Mouse (Mus musculus) midbrain, embryonic 13.5 days (tissue): Measurements from ENCODE around the gene 4922502D21Rik. TPM values are rescaled to one million over a fixed set of nuclear protein-coding genes. Genes with fewer than 3 reads are reported as not detected.

Experiments
- ATAC-seq: fragments of 200-750 bp; cut with Nextera tagmentation; 2 replicates; pipeline ENCODE4 v1.8.0; 2017; ENCODE audit warnings: mild to moderate bottlenecking, moderate TSS enrichment, moderate library complexity
- H3K27ac ChIP-seq: fragments of 300-500 bp; sonication (generic); 2 replicates; pipeline ENCODE4 v1.5.1; 2015; ENCODE audit warnings: inconsistent platforms, mild to moderate bottlenecking, moderate library complexity
- H3K27me3 ChIP-seq: fragments of 300-500 bp; sonication (generic); 2 replicates; pipeline ENCODE4 v1.6.1; 2015; ENCODE audit warnings: mild to moderate bottlenecking, inconsistent platforms
- H3K36me3 ChIP-seq: fragments of 300-500 bp; sonication (generic); 2 replicates; pipeline ENCODE4 v1.6.1; 2015; ENCODE audit warnings: mild to moderate bottlenecking, inconsistent platforms
- H3K4me1 ChIP-seq: fragments of 300-500 bp; sonication (generic); replicated peaks from 2 replicates; pipeline ENCODE4 v1.6.1; 2015; ENCODE audit warnings: inconsistent platforms
- H3K4me2 ChIP-seq: fragments of 300-500 bp; sonication (generic); replicated peaks from 2 replicates; pipeline ENCODE4 v1.6.1; 2015; ENCODE audit warnings: moderate library complexity, mild to moderate bottlenecking, inconsistent platforms
- H3K4me3 ChIP-seq: fragments of 300-500 bp; sonication (generic); replicated peaks from 2 replicates; pipeline ENCODE4 v1.5.1; 2015; ENCODE audit warnings: mild to moderate bottlenecking, inconsistent platforms
- H3K9ac ChIP-seq: fragments of 300-500 bp; sonication (generic); replicated peaks from 2 replicates; pipeline ENCODE4 v1.6.1; 2015; ENCODE audit warnings: mild to moderate bottlenecking, inconsistent platforms
- H3K9me3 ChIP-seq: fragments of 300-500 bp; sonication (generic); 2 replicates; pipeline ENCODE4 v1.6.1; 2016; ENCODE audit warnings: mild to moderate bottlenecking, inconsistent platforms
- WGBS: fragments of 180-500 bp; shearing (Covaris S2); methylation state at CpG from one replicate; pipeline ENCODE4 v1.1.7; 2015; 5-methylcytosine and 5-hydroxymethylcytosine counted together
- polyA plus RNA-seq: library from polyadenylated mRNA; unstranded; fragments of >200 nt; fragmentation: Nextera tagmentation; extraction: Ambion mirVana; gene quantifications from 2 replicates; pipeline ENCODE4 v1.2.1, GENCODE M21; 2015

The 4922502D21Rik gene
- polyA plus RNA-seq, 1 experiment from 2014 or later, result not detected

DNA sequence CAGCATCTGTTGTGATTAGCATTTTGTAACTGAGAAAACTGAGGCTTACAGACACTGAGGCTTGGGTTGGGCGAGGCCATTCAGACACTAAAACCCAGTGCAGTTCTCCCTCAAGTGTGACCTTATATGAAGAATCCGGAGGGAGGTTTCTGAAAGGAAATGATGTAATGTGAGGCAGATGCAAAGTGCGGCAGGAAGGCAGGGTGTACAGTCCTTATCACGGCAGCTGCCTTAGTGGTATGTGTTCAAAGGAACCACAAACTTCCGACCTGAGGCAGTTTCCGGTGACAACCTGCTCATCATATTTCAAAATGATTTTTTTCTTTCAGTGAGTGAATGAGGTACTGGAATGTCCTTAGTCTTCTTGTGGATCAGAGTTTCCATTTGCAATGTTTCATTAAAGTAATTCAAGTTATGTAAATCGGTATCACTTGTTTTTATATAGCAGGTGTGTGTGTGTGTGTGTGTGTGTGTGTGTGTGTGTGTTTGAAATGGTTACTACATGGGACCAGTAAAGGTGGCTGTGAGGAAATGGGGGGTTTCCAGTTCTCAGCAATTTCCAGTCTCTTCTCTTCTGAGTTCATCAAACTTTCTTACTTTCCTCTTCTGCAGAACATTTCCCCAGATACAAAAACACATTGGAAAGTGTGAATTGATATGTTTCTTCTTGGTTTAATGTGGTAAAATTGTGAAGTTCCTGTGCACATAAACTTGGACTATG, 47.1 kb downstream of the 4922502D21Rik start:
- Histone ChIP-seq H3K9me3 (no peaks in the 10 kb centered on the region), H3K4me3 (no peak overlapping the region), H3K36me3 (no peaks in the 10 kb centered on the region), H3K4me2 (no peak overlapping the region), H3K9ac (no peak overlapping the region), H3K27me3 (no peaks in the 10 kb centered on the region), H3K4me1 (no peaks in the 10 kb centered on the region), H3K27ac (no peak overlapping the region)
- 89% methylated on average over 7 of the region's 7 CpGs for WGBS
- no peak for ATAC-seq

DNA sequence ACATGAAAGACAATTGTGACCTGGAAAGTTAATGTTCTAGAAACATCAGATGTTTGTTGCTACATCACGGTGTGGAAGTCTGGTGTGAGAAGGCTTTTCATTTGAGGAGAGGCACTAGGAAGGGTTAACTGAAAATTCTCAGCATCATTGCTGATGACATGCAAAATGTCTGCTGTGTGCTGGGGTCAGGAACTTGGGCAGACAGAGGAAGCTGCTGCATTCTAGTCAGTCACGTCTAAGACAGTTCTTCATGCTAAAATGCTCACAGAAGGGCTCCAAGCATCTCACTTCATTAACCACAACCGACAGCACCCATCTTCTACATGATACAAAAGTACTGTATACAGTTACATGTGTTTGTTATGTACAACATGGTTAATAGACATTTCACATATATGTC, 48.3 kb downstream of the 4922502D21Rik start:
- Histone ChIP-seq H3K27ac (no peak overlapping the region), H3K9me3 (no peaks in the 10 kb centered on the region), H3K4me1 (no peaks in the 10 kb centered on the region), H3K4me2 (no peak overlapping the region), H3K36me3 (no peaks in the 10 kb centered on the region), H3K27me3 (no peaks in the 10 kb centered on the region), H3K4me3 (no peak overlapping the region), H3K9ac (no peak overlapping the region)
- WGBS, result 74% methylated on average over 3 of the region's 3 CpGs
- ATAC-seq, result no peak

DNA sequence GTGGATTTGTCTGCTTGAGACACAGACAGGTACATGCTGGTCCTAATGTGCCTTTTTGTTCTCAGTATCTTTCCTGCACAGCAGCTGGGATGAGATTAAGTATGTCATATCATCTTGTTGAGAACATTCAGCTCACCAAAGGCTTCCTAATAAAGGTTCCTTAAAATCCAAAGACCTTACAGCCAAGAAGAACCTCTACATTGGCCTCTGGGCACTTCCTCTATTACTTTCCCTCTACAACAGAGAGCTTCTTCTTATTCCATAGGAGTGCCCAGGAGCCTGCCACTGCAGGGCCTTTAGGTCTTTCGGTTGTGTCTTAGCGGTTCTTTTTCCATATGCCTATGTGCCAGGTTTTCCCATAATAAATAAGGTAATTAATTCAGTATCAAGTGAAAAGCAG, 55.1 kb downstream of the 4922502D21Rik start:
- ATAC-seq, result no peak
- no peaks in the 10 kb centered on the region for H3K27me3 ChIP-seq
- H3K27ac ChIP-seq, result no peak overlapping the region
- H3K9ac ChIP-seq, result no peak overlapping the region
- no peaks in the 10 kb centered on the region for H3K9me3 ChIP-seq
- WGBS, result 93% methylated on average over 2 of the region's 2 CpGs
- H3K4me1 ChIP-seq, result no peaks in the 10 kb centered on the region
- no peaks in the 10 kb centered on the region for H3K36me3 ChIP-seq
- no peak overlapping the region for H3K4me3 ChIP-seq
- no peak overlapping the region for H3K4me2 ChIP-seq

DNA sequence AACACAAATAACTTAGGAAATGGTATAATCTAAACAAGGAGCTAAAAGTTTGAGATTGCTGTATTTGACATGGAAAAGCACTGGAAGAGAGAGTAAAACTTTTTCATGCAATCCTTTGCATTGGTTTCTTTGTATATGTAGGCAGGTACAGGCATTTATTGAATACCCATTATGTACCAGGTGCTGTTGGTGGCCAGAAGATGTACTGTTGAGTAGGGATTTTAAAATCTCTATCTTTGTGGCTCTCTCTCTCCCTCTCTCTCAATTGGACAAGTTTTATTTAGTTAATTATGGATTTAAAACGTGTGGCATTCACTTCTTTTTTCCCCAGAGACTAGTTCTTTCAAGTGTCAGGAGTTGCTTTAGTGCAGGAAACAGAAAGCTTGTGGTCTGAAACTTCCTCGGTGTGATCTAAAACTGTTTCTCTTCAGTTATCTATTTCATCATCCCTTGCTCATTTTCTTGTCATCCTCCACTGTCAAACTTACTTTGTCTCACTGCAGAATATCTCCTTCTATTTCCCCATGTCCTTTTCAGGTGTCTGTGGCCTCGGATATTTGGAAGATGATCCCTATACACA, 55.9 kb downstream of the 4922502D21Rik start:
- Histone ChIP-seq H3K4me1 (no peaks in the 10 kb centered on the region), H3K9me3 (no peaks in the 10 kb centered on the region), H3K27ac (no peak overlapping the region), H3K27me3 (no peaks in the 10 kb centered on the region), H3K36me3 (no peaks in the 10 kb centered on the region), H3K9ac (no peak overlapping the region), H3K4me2 (no peak overlapping the region), H3K4me3 (no peak overlapping the region)
- no peak for ATAC-seq
- WGBS, result 72% methylated on average over 3 of the region's 3 CpGs

DNA sequence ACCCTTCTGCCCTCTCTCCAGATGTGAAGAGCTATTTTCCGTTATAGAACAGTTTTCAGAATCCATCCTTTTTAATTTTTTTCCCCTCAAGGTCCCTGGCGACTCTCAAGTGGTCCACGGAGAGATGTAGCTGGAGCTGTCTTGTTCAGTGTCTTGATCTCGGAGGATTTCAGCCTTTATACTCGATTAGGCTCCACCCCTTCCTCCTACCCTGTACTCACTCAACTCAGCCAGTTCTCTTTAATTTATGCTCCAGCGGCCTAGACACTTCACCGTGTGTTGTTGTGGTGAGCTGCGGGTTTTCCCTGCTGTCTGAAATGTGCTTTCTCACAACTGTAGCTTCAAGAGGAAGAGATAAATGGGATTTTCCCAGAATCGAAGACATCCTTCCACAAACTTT, 56.4 kb downstream of the 4922502D21Rik start, which contains the start of gene Cd69:
Cd69 (minus strand) TSS at position 217 of the 400 bp plus-strand sequence.
- no peak for ATAC-seq
- Histone ChIP-seq H3K27ac (no peak within 1 kb of the TSS), H3K27me3 (no peaks in the 10 kb centered on the region), H3K4me3 (no peak within 1 kb of the TSS), H3K9ac (no peak within 1 kb of the TSS), H3K4me1 (no peaks in the 10 kb centered on the region), H3K36me3 (no peaks in the 10 kb centered on the region), H3K9me3 (no peaks in the 10 kb centered on the region), H3K4me2 (no peak within 1 kb of the TSS)
- 77% methylated on average over 9 of the region's 9 CpGs for WGBS

DNA sequence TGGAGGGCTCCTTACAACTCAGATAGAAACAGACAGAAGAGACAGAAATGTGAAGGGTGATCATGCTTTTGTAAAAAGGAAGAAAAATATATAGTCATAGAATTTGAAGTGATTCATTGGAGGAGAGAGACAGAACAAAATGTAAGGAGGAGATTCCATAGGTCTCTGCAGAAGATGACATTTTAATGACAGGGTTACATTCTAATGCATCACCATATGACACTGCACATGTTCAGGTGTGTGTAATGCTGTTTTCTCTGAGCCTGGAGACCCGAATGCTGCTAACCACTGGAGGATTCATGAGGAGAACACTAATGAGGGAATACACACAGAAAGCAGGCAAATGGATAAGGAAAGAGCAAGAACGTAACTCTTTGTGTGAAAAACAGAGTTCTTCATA, 57.1 kb downstream of the 4922502D21Rik start:
- Histone ChIP-seq H3K27me3 (no peaks in the 10 kb centered on the region), H3K9ac (no peak overlapping the region), H3K4me1 (no peaks in the 10 kb centered on the region), H3K27ac (no peak overlapping the region), H3K36me3 (no peaks in the 10 kb centered on the region), H3K4me2 (no peak overlapping the region), H3K9me3 (no peaks in the 10 kb centered on the region), H3K4me3 (no peak overlapping the region)
- ATAC-seq, result no peak
- 88% methylated on average over 2 of the region's 2 CpGs for WGBS

DNA sequence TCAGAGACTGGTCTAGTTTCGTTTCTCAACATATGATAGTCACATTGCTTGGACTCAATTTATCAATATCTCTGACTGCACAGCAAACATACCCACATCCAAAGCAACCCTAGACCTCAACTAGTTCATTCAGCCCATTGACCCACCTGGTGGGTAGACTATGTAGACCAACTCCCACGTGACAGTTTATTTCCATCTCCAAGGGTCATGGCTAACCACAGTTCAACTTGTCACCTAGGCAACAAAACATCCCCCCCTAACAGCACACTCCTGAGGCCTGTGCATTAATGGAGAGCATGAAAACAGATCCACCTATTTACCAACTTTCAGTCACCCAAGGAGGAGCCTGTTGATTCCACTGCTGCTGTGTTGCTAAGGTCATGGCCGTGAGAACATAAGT, 57.9 kb downstream of the 4922502D21Rik start:
- no peak for ATAC-seq
- WGBS, result 91% methylated on average over 3 of the region's 3 CpGs
- Histone ChIP-seq H3K9ac (no peak overlapping the region), H3K4me3 (no peak overlapping the region), H3K9me3 (no peaks in the 10 kb centered on the region), H3K27ac (no peak overlapping the region), H3K4me1 (no peaks in the 10 kb centered on the region), H3K27me3 (no peaks in the 10 kb centered on the region), H3K36me3 (no peaks in the 10 kb centered on the region), H3K4me2 (no peak overlapping the region)

Other genes with a start within 250 kb of the 4922502D21Rik start
- not detected in 2 replicates for gene Clec2e, start 230.9 kb downstream of the 4922502D21Rik start, polyA plus RNA-seq
- gene Clec2d, start 151.2 kb downstream of the 4922502D21Rik start, polyA plus RNA-seq, result 0.13 TPM in 1 of 2 replicates, not detected in the other
- gene Cd69, start 56.4 kb downstream of the 4922502D21Rik start, polyA plus RNA-seq, result not detected in 2 replicates
- 0.23 TPM in 1 of 2 replicates, not detected in the other for gene Clec12a, start 10.9 kb upstream of the 4922502D21Rik start, polyA plus RNA-seq
- 0.12 TPM in 1 of 2 replicates, not detected in the other for gene Clec12b, start 54.1 kb upstream of the 4922502D21Rik start, polyA plus RNA-seq
- gene Clec1b, start 65.5 kb upstream of the 4922502D21Rik start, polyA plus RNA-seq, result 3.6 and 3.9 TPM in 2 replicates
- 0.22 and 0.23 TPM in 2 replicates for gene Clec9a, start 77.1 kb upstream of the 4922502D21Rik start, polyA plus RNA-seq
- 1.7 and 1.8 TPM in 2 replicates for gene Clec1a, start 120.2 kb upstream of the 4922502D21Rik start, polyA plus RNA-seq
- gene Olr1, start 175.4 kb upstream of the 4922502D21Rik start, polyA plus RNA-seq, result not detected in 2 replicates
- not detected in 2 replicates for gene Tmem52b, start 180.8 kb upstream of the 4922502D21Rik start, polyA plus RNA-seq
- 159 and 164 TPM in 2 replicates for gene Gabarapl1, start 201.4 kb upstream of the 4922502D21Rik start, polyA plus RNA-seq
- gene Klre1, start 246.1 kb upstream of the 4922502D21Rik start, polyA plus RNA-seq, result not detected in 2 replicates